Mouse (Mus musculus): ENCODE data around the gene Noto.

DNA sequence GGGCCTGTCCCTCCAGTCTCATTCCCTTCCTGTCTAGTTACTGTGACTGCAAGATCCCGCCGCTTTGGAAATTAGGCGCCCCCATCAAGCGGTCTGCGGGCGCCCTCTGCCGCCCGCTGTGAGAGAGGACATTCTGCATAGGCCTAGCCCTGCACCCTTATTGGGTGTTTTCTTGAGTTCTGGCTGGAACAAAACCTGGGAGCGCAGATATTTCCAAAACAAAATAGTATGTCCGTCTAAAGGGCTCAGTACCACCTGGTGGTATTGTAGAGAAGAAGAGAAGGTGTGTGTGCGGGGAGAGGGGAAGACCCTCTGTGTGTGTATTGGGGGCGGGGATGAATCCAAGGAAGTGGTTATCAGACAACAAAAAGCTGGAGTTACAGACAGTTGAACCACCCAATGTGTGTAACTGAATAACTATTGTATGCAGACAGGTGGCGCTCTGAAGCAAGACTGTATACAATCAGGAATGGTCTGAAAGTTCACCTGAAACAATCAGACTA is 12.9 kb upstream of the Noto start:
- no peak for TF ChIP-seq POLR2A (IDR thresholded peaks at IDR 0.05; ENCODE audit: extremely low read depth, insufficient read depth, low read length)
- peak; percentile 80 for TF ChIP-seq CTCF (IDR thresholded peaks at IDR 0.05; ENCODE audit: low read depth, low read length)
